27 mouse cellular contexts compared by ENCODE assay signal in genomic region chr14:7962626-7963025, GRCm38 (mm10). TPM values are rescaled to one million over a fixed set of nuclear protein-coding genes. Genes with fewer than 3 reads are reported as not detected.
"Had no signal": no experiment of that assay in that cellular context is flagged by ENCODE, and none has a peak within 500 bp of the region (broad histone marks: within the 10 kb centered on the region; RNA-seq: fewer than 3 reads in every experiment).

No protein-coding gene starts in this region.

- H3K9me3 ChIP-seq: midbrain, embryonic 10.5 days; midbrain, embryonic 12.5 days; neural tube, embryonic 13.5 days; neural tube, embryonic 15.5 days had no signal

- DNase-seq: lung, adult 18-20 months; lung, postnatal 10 days; lung, postnatal 4 days; midbrain, embryonic 14.5 days; retina, postnatal 1 day; right cerebral cortex, adult 18-20 months; right cerebral cortex, postnatal 25 days; right cerebral cortex, postnatal 4 days; spleen, adult 18-20 months; thymus, adult 18-20 months; thymus, postnatal 14 days; thymus, postnatal 36 days had no signal

- H3K27ac ChIP-seq: midbrain, embryonic 10.5 days; midbrain, embryonic 12.5 days; neural tube, embryonic 13.5 days; neural tube, embryonic 15.5 days had no signal

- ATAC-seq: midbrain, embryonic 16.5 days had no signal

- H3K36me3 ChIP-seq: midbrain, embryonic 10.5 days; midbrain, embryonic 12.5 days; neural tube, embryonic 13.5 days; neural tube, embryonic 15.5 days had no signal

- H3K9ac ChIP-seq: lung, embryonic 14.5 days; midbrain, embryonic 12.5 days; neural tube, embryonic 13.5 days; neural tube, embryonic 15.5 days had no signal

- H3K4me2 ChIP-seq: lung, embryonic 14.5 days; midbrain, embryonic 12.5 days; neural tube, embryonic 13.5 days; neural tube, embryonic 15.5 days had no signal

- H3K4me3 ChIP-seq: midbrain, embryonic 10.5 days; midbrain, embryonic 12.5 days; myocyte; neural tube, embryonic 13.5 days; neural tube, embryonic 15.5 days had no signal

- H3K4me1 ChIP-seq: midbrain, embryonic 12.5 days; neural tube, embryonic 15.5 days had no signal

- H3K27me3 ChIP-seq: midbrain, embryonic 12.5 days; neural tube, embryonic 13.5 days; neural tube, embryonic 15.5 days had no signal

RNA-seq across cellular contexts. Expression of gene Gm45521, which starts 5.5 kb away (rescaled TPM):
- total RNA-seq: megakaryocyte, adult 5-6 weeks; megakaryocyte-erythroid progenitor cell, adult 5-6 weeks had no signal
- polyA plus RNA-seq: lung, embryonic 14.5 days; lung, embryonic 16.5 days; midbrain, embryonic 12.5 days; midbrain, embryonic 14.5 days; myocyte; neural tube, embryonic 11.5 days; neural tube, embryonic 15.5 days; small intestine, adult 2 months; stomach, embryonic 14.5 days; stomach, embryonic 16.5 days; thymus, postnatal 0 days had no signal

RNA-seq across cellular contexts. Expression of gene Dnase1l3, which starts 31.7 kb away (rescaled TPM):
- total RNA-seq: megakaryocyte-erythroid progenitor cell, adult 5-6 weeks had no signal
- polyA plus RNA-seq: midbrain, embryonic 10.5 days; neural tube, embryonic 11.5 days had no signal
